Mouse (Mus musculus) stomach, postnatal 0 days (tissue): ENCODE measurements around the gene Trp53. TPM values are rescaled to one million over a fixed set of nuclear protein-coding genes. Genes with fewer than 3 reads are reported as not detected.

ENCODE experiments used
- ATAC-seq: fragments of 200-750 bp; cut with Nextera tagmentation; 2 replicates; pipeline ENCODE4 v1.8.0; 2017; ENCODE audit not compliant: low FRiP score, low TSS enrichment
- DNase-seq: peaks from one replicate; pipeline ENCODE4 v3.0.0-alpha.2; 2016; ENCODE audit warnings: low spot score
- H3K27ac ChIP-seq: fragments of 300-500 bp; sonication (generic); replicated peaks from 2 replicates; pipeline ENCODE4 v1.5.1; 2014; ENCODE audit warnings: mild to moderate bottlenecking, control low read depth
- H3K27me3 ChIP-seq: fragments of 300-500 bp; sonication (generic); 2 replicates; pipeline ENCODE4 v1.6.1; 2014; ENCODE audit warnings: low read length; ENCODE audit not compliant: control insufficient read depth, insufficient read depth
- H3K36me3 ChIP-seq: fragments of 300-500 bp; sonication (generic); 2 replicates; pipeline ENCODE4 v1.6.1; 2014; ENCODE audit warnings: low read length, mixed read lengths; ENCODE audit not compliant: control insufficient read depth, insufficient read depth
- H3K4me1 ChIP-seq: fragments of 300-500 bp; sonication (generic); replicated peaks from 2 replicates; pipeline ENCODE4 v1.6.1; 2014; ENCODE audit warnings: antibody characterized with exemption; ENCODE audit not compliant: control insufficient read depth, insufficient read depth
- H3K4me2 ChIP-seq: fragments of 300-500 bp; sonication (generic); replicated peaks from 2 replicates; pipeline ENCODE4 v1.6.1; 2014; ENCODE audit warnings: low read depth, mild to moderate bottlenecking, control low read depth, moderate library complexity
- H3K4me3 ChIP-seq: fragments of 300-500 bp; sonication (generic); 2 replicates; pipeline ENCODE4 v1.5.1; 2014; ENCODE audit warnings: low read depth, low read length, control low read depth
- H3K9ac ChIP-seq: fragments of 300-500 bp; sonication (generic); 2 replicates; pipeline ENCODE4 v1.6.1; 2014; ENCODE audit warnings: mild to moderate bottlenecking, low read length, control low read depth, mixed read lengths
- H3K9me3 ChIP-seq: fragments of 300-500 bp; sonication (generic); 2 replicates; pipeline ENCODE4 v1.6.1; 2016; ENCODE audit warnings: low read length; ENCODE audit not compliant: control insufficient read depth
- CTCF ChIP-seq: IDR thresholded peaks from 2 replicates; pipeline ENCODE4 v1.5.1; 2016; ENCODE audit warnings: antibody characterized with exemption, low read depth, mild to moderate bottlenecking, moderate library complexity
- EP300 ChIP-seq: optimal IDR thresholded peaks from 2 replicates; pipeline ENCODE3; 2016; ENCODE audit warnings: antibody characterized with exemption
- WGBS: fragments of 180-500 bp; shearing (Covaris S2); extraction: QIAGEN DNeasy Blood & Tissue Kit; methylation state at CpG from one replicate; pipeline ENCODE4 v1.1.7; 2014; 5-methylcytosine and 5-hydroxymethylcytosine counted together
- polyA plus RNA-seq: library from polyadenylated mRNA; unstranded; fragments of >200 nt; fragmentation: Nextera tagmentation; extraction: Ambion mirVana; gene quantifications from 2 replicates; pipeline ENCODE4 v1.2.1, GENCODE M21; 2015

The Trp53 gene
- polyA plus RNA-seq, 1 experiment from 2014 or later: 45.0 TPM

- DNase-seq (peak; percentile 77), ATAC-seq (peak; percentile 84)
- Histone ChIP-seq H3K4me2 (peak within 1 kb of the TSS; percentile 74), H3K36me3 (no peaks in the 10 kb centered on the region), H3K27ac (peak within 1 kb of the TSS; percentile 42), H3K27me3 (no peaks in the 10 kb centered on the region), H3K9me3 (no peaks in the 10 kb centered on the region), H3K4me3 (peak within 1 kb of the TSS; percentile 51), H3K4me1 (no peaks in the 10 kb centered on the region), H3K9ac (peak within 1 kb of the TSS; percentile 67)
- TF ChIP-seq CTCF (no peak), EP300 (no peak)
- WGBS: 2% methylated on average over 32 of the region's 32 CpGs
These were observed 25.7 kb downstream of the Trp53 start, which contains the start of gene Atp1b2 for GRCm38 (mm10) chr11:69605726-69606490. Atp1b2 (minus strand) TSS chr11:69605942.

- Histone ChIP-seq H3K27ac (no peak overlapping the region), H3K4me1 (no peaks in the 10 kb centered on the region), H3K4me3 (peak overlapping the region; percentile 51), H3K4me2 (peak overlapping the region; percentile 74), H3K27me3 (no peaks in the 10 kb centered on the region), H3K36me3 (no peaks in the 10 kb centered on the region), H3K9ac (no peak overlapping the region), H3K9me3 (no peaks in the 10 kb centered on the region)
- no peak for TF ChIP-seq EP300
- TF ChIP-seq CTCF: no peak
- no peak for DNase-seq
- WGBS: 58% methylated on average over 2 of the region's 2 CpGs
- ATAC-seq: no peak
These were observed 26.3 kb downstream of the Trp53 start for GRCm38 (mm10) chr11:69606491-69606795.

GRCm38 (mm10) chr11:69606832-69607231 is 26.7 kb downstream of the Trp53 start:
- no peak for ATAC-seq
- no peaks in the 10 kb centered on the region for H3K27me3 ChIP-seq
- H3K4me2 ChIP-seq: no peak overlapping the region
- H3K36me3 ChIP-seq: no peaks in the 10 kb centered on the region
- no peak for DNase-seq
- no peak overlapping the region for H3K9ac ChIP-seq
- no peak for TF ChIP-seq CTCF
- TF ChIP-seq EP300: no peak
- no peak overlapping the region for H3K27ac ChIP-seq
- 86% methylated on average over 2 of the region's 2 CpGs for WGBS
- no peaks in the 10 kb centered on the region for H3K9me3 ChIP-seq
- H3K4me1 ChIP-seq: no peaks in the 10 kb centered on the region
- H3K4me3 ChIP-seq: no peak overlapping the region

- WGBS: 72% methylated on average over 3 of the region's 3 CpGs
- H3K4me1 ChIP-seq: no peaks in the 10 kb centered on the region
- no peak overlapping the region for H3K4me3 ChIP-seq
- H3K4me2 ChIP-seq: no peak overlapping the region
- DNase-seq (no peak), ATAC-seq (no peak)
- H3K27me3 ChIP-seq: no peaks in the 10 kb centered on the region
- H3K36me3 ChIP-seq: no peaks in the 10 kb centered on the region
- H3K9me3 ChIP-seq: no peaks in the 10 kb centered on the region
- H3K9ac ChIP-seq: no peak overlapping the region
- TF ChIP-seq CTCF (no peak), EP300 (no peak)
- no peak overlapping the region for H3K27ac ChIP-seq
These were observed 28.4 kb downstream of the Trp53 start for GRCm38 (mm10) chr11:69608525-69608924.

- TF ChIP-seq EP300: no peak
- TF ChIP-seq CTCF: no peak
- Histone ChIP-seq H3K4me2 (no peak overlapping the region), H3K27ac (no peak overlapping the region), H3K4me1 (no peaks in the 10 kb centered on the region), H3K36me3 (no peaks in the 10 kb centered on the region), H3K27me3 (no peaks in the 10 kb centered on the region), H3K9me3 (no peaks in the 10 kb centered on the region), H3K9ac (no peak overlapping the region), H3K4me3 (no peak overlapping the region)
- WGBS: 62% methylated on average over 7 of the region's 7 CpGs
- DNase-seq: no peak
- no peak for ATAC-seq
These were observed 29.3 kb downstream of the Trp53 start for GRCm38 (mm10) chr11:69609416-69609815.

- 59% methylated on average over 4 of the region's 4 CpGs for WGBS
- Histone ChIP-seq H3K27ac (no peak overlapping the region), H3K4me1 (no peaks in the 10 kb centered on the region), H3K4me2 (no peak overlapping the region), H3K9ac (no peak overlapping the region), H3K36me3 (no peaks in the 10 kb centered on the region), H3K27me3 (no peaks in the 10 kb centered on the region), H3K9me3 (no peaks in the 10 kb centered on the region), H3K4me3 (no peak overlapping the region)
- ATAC-seq (no peak), DNase-seq (no peak)
- TF ChIP-seq EP300: no peak
- TF ChIP-seq CTCF: no peak
These were observed 30.7 kb downstream of the Trp53 start for GRCm38 (mm10) chr11:69610899-69611298.
